Mouse (Mus musculus) cerebellum, adult 18-20 months (tissue): ENCODE results near the gene Wipf2.

ENCODE experiments used
- DNase-seq, 2 experiments: peaks; one replicate each; pipeline ENCODE4 v3.0.0; 2021

The Wipf2 gene

GRCm38 (mm10) chr11:98854659-98855058, 8.8 kb upstream of the Wipf2 start:
- DNase-seq = no peak

- DNase-seq = peak; percentile 90 to 92
Observed at GRCm38 (mm10) chr11:98858759-98859731, 4.4 kb upstream of the Wipf2 start.

- peak in 1 of 2 experiments; percentile 51 for DNase-seq
Observed at GRCm38 (mm10) chr11:98863751-98864429, 452 bp downstream of the Wipf2 start.

GRCm38 (mm10) chr11:98867293-98867692, 3.9 kb downstream of the Wipf2 start:
- DNase-seq = peak; percentile 35 to 41

- no peak for DNase-seq
Observed at GRCm38 (mm10) chr11:98869906-98870305, 6.5 kb downstream of the Wipf2 start.

GRCm38 (mm10) chr11:98870791-98871190, 7.4 kb downstream of the Wipf2 start:
- no peak for DNase-seq

GRCm38 (mm10) chr11:98871416-98871815, 8.0 kb downstream of the Wipf2 start:
- DNase-seq = no peak

GRCm38 (mm10) chr11:98872040-98872439, 8.6 kb downstream of the Wipf2 start:
- peak; percentile 62 to 70 for DNase-seq

GRCm38 (mm10) chr11:98873900-98874299, 10.5 kb downstream of the Wipf2 start:
- DNase-seq = peak; percentile 29 to 37

- no peak for DNase-seq
Observed at GRCm38 (mm10) chr11:98877001-98877400, 13.6 kb downstream of the Wipf2 start.

- no peak for DNase-seq
Observed at GRCm38 (mm10) chr11:98887703-98888102, 24.3 kb downstream of the Wipf2 start.

GRCm38 (mm10) chr11:98889077-98889476, 25.6 kb downstream of the Wipf2 start:
- DNase-seq = no peak

GRCm38 (mm10) chr11:98889977-98890376, 26.5 kb downstream of the Wipf2 start:
- DNase-seq = no peak

GRCm38 (mm10) chr11:98892426-98892825, 29.0 kb downstream of the Wipf2 start:
- no peak for DNase-seq

- no peak for DNase-seq
Observed at GRCm38 (mm10) chr11:98900529-98901125, 37.2 kb downstream of the Wipf2 start.

GRCm38 (mm10) chr11:98902621-98903245, 39.3 kb downstream of the Wipf2 start:
- no peak for DNase-seq

GRCm38 (mm10) chr11:98904577-98904976, 41.1 kb downstream of the Wipf2 start:
- no peak for DNase-seq

GRCm38 (mm10) chr11:98905033-98905432, 41.6 kb downstream of the Wipf2 start:
- no peak for DNase-seq

- DNase-seq = no peak
Observed at GRCm38 (mm10) chr11:98905583-98905982, 42.1 kb downstream of the Wipf2 start.

- DNase-seq = no peak
Observed at GRCm38 (mm10) chr11:98907063-98907436, 43.6 kb downstream of the Wipf2 start.

- peak; percentile 90 to 97 for DNase-seq
Observed at GRCm38 (mm10) chr11:98907437-98908173, 44.2 kb downstream of the Wipf2 start, which contains the start of gene Cdc6. Gene Cdc6 (plus strand): TSS chr11:98907801.

- peak; percentile 69 to 73 for DNase-seq
Observed at GRCm38 (mm10) chr11:98909654-98910053, 46.2 kb downstream of the Wipf2 start.
